In genomic region chr8:120581329-120581728, GRCm38 (mm10) we compare ENCODE assay signal across 13 mouse cellular contexts.
"Had no signal": no experiment of that assay in that cellular context is flagged by ENCODE, and none has a peak within 500 bp of the region (broad histone marks: within the 10 kb centered on the region; RNA-seq: fewer than 3 reads in every experiment).

No protein-coding gene starts in this region.

- H3K9me3 ChIP-seq: limb, embryonic 15.5 days; liver, embryonic 15.5 days had no signal

- H3K4me2 ChIP-seq: limb, embryonic 15.5 days; liver, embryonic 15.5 days; lung, embryonic 14.5 days; midbrain, embryonic 11.5 days had no signal

- H3K27me3 ChIP-seq: limb, embryonic 15.5 days; liver, embryonic 15.5 days had no signal

- H3K27ac ChIP-seq: limb, embryonic 15.5 days; liver, embryonic 15.5 days; stomach, postnatal 0 days had no signal

- ATAC-seq: midbrain, embryonic 16.5 days had no signal

- H3K4me3 ChIP-seq: limb, embryonic 15.5 days; liver, embryonic 15.5 days had no signal

- H3K4me1 ChIP-seq: limb, embryonic 15.5 days had no signal

- H3K9ac ChIP-seq: limb, embryonic 15.5 days; liver, embryonic 15.5 days; lung, embryonic 14.5 days had no signal

- DNase-seq: kidney, adult 11 months; kidney, adult 9 months; kidney, postnatal 14 days; lung, embryonic 14.5 days; lung, postnatal 10 days; lung, postnatal 4 days; right cerebral cortex, adult 18-20 months; right cerebral cortex, postnatal 25 days had no signal
